Mouse (Mus musculus) spleen, adult 2 months (tissue): ENCODE data around the gene Lbx2.

Experiments used
- CTCF ChIP-seq: fragments of 200-500 bp; IDR thresholded peaks from 2 replicates; pipeline ENCODE4 v1.5.1; 2011; ENCODE audit warnings: mild to moderate bottlenecking, inconsistent platforms; ENCODE audit not compliant: insufficient read depth, insufficient read length, insufficient replicate concordance; ENCODE audit errors: extremely low read depth
- POLR2A ChIP-seq: fragments of 200-500 bp; IDR thresholded peaks from 2 replicates; pipeline ENCODE4 v1.6.1; 2011; ENCODE audit warnings: low read depth, low read length, inconsistent platforms

DNA sequence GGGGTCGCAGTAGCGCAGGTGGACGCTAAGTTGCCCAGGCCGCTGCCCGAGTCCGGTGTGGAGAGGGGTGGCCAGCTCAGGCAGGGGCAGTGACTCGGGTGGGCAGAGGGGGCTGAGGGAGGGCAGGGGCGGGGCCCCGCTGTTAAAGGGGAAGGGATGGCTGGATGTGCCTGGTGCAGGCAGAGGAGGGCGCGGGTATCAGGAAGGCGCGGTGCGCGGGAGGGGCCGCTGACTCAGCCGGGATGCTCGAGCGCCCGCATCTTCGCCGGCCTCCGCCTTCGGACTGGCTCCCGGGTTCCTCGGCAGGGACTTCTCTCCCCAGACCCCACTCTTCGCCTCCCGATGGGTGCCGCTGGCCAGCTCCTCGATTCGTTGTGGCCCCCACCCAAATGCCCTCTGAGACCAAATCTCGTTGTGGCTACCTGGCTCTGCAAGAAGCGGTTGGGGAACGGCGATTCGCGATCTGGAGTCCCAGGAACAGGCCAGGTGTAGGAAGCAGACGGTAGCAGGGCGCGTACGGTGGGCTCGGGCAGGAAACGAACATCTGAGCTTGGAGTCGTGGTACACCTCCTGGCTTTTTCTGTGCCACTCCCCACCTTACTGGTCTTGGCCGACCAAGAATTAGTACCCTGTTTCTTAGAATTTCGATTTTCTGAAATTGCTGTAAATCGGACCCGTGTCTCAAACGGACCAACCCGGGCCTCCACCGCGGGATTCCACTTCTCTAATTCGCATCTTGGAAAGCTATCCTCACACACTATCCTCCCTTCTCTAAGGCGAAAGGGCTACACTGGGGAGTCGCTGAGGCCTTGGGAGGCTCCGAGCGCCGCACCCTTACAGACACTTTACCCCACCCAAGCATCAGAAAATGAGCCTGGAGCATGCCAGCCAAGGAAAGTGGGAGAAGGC, 15.6 kb upstream of the Lbx2 start:
- TF ChIP-seq POLR2A (no peak), CTCF (no peak)
